Mouse (Mus musculus) liver, postnatal 0 days (tissue): ENCODE measurements around the gene Ncoa7.

Experiments used
- CTCF ChIP-seq: sonication (generic); IDR thresholded peaks from 2 replicates; pipeline ENCODE4 v1.5.1; 2016; ENCODE audit warnings: antibody characterized with exemption, low read depth
- EP300 ChIP-seq: IDR thresholded peaks from 2 replicates; pipeline ENCODE4 v1.6.1; 2016; ENCODE audit warnings: antibody characterized with exemption, low read depth, mild to moderate bottlenecking

- TF ChIP-seq EP300 (peak; percentile 99), CTCF (no peak)
These were observed 53.3 kb downstream of the Ncoa7 start for GRCm38 (mm10) chr10:30749807-30750206.
